Mouse (Mus musculus) lung, postnatal 4 days (tissue): ENCODE measurements at regions not wholly inside any gene's neighbourhood (a gene's known extent, or its start where the extent isn't known, plus 50 kb on each side); places are given as distances from the start of the nearest gene placed in this dataset.

Experiments used
- DNase-seq, 2 experiments: peaks; one replicate each; pipeline ENCODE4 v3.0.0; 2021

DNA sequence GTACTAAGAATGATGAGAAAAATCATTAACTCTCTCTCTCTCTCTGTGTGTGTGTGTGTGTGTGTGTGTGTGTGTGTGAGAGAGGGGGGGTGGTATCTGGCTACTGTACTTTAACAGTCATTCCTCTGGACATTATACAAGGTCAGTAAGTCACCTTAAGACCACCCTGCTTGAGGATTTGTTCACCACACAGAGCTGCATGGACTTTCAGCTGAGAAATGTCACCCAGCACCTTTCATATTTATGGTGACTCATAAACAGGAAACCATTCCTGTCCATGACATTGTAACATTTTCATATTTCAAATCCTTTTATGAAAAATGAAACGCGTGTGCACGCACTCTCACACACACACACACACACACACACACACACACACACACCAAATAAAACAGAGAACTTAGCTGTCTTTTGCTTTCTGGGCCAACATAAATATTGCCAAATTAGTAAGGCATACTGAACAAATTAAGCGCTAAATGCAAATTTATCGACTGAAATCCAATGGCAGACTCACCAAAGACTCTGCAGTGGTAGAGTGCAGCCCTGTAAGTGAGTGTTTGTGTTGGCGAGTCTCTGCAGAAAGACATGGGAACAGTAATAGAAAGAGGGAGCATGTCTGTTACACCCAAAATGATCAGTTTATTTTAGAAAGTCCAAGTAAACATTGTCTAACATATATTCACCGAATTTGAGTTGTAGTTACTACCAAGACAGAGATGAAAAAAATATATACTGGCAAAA lies 277.7 kb downstream of the Osr1 start:
- DNase-seq, result peak; percentile 21 to 46

DNA sequence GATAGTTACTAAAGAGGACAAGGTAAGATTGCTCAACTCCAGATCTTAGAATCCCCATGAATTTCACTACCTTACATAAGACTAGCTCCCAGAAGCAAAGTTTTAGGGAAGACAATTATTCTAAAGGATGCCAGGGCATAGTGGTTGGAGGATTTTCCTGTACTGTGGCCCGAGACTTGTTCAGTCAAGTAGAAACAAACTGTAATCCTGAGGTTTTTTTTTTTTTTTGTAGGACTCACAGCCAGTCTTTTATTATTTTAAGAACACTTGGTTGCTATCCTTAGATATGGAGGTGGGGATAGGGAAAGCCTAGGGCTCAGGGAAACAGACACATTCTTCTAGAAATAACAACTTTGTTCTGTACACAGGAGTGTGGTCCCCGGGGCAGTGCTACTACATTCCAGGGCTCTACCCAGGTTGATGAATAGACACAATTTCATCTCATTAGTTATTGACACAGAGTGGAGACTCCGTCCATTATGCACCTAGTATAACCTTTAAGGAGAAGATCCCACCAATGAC lies 285.6 kb downstream of the Osr1 start:
- DNase-seq, result no peak

DNA sequence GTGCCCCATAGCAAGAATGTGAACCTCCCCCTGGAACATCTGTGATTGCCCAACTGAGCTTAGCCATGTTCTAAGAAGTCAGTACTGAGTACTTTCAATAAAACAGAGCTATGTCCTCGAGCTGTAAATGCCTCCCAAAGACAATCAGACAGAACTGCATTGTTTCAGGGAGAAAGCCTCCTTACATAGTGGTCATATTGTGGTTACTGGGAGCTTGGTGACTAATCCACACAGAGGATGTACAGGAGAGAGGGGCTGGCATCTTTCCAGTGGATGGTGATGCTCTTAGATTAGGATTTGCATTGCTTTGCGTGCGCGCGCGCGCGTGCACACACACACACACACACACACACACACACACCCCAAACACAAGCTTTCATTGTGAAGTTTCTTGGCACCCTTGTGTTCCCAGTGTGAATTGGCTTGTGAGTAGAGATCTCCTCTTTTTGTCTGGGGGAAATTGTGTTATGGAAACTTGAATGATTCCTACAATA lies 286.3 kb downstream of the Osr1 start:
- no peak for DNase-seq

DNA sequence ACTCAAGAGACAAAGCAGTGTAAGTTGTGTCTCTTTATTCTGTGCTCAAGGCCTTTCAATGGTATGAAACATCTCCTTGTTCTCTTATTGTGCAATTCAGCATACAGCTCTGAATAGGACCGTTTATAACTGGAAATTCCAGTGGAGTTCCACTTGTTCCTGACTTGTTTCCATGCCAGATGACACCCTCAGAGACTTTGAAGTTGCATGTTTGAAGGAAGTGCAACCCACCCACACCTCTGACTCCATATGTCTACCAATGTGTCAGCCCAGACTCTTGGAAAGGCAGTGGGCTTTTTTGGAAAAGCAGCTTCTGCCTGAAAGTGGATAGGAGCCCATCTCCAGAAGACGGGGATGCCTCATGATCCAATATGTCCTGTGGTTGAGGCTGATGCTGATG lies 288.1 kb downstream of the Osr1 start:
- no peak for DNase-seq

DNA sequence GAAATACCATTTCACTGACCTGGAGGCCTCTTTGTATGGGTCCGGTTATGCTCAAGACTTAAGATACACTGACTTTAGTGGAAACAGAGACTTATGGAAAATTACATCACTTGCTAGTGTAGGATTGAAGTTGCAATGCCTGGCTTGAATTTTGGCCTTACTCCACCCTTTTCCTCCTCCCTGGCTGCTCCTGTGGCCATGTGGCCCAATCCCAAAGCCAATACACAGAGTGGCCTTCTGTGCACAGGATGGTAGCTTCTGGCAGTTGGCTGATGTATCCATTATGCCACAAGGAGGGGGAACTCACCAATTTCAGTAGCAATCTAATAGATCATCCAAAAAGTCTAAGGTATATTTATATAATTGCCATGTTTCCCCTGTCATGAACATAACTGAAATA lies 292.4 kb downstream of the Osr1 start:
- no peak for DNase-seq

DNA sequence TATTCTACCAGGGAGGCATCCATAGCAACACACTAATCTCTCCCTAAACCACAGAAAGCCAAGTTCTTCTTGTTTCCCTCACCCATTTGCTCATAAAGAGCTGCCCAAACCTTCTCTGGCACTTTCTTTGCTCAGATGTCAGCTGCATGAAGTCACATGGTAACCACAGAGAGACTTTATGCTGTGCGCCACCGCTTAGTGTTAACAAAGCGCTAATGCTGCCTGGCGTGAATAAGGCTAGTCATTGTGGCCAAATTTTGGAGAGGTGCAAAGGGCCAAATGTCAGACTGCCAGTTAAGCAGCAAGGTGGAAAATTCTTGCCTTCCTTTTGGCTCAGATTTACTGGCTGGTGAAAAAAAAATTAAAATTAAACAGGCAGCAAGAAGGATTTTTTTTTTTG lies 302.3 kb downstream of the Osr1 start:
- DNase-seq, result no peak

DNA sequence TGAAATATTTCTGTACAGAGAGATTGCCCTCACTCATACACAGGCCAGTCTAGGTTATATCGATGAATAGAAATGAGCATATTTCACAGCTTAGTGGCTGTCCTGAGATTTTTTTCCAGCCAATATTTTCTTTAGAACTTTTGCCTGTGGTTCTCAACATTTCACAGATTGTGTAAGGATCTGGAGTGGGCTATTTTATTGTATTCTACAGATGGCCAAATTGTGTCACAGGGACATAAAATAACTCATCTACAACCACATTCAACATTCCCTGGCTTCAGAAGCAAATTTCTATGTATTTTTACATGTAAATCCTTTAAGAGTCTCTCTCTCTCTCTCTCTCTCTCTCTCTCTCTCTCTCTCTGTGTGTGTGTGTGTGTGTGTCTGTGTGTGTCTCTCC lies 303.3 kb downstream of the Osr1 start:
- no peak for DNase-seq

DNA sequence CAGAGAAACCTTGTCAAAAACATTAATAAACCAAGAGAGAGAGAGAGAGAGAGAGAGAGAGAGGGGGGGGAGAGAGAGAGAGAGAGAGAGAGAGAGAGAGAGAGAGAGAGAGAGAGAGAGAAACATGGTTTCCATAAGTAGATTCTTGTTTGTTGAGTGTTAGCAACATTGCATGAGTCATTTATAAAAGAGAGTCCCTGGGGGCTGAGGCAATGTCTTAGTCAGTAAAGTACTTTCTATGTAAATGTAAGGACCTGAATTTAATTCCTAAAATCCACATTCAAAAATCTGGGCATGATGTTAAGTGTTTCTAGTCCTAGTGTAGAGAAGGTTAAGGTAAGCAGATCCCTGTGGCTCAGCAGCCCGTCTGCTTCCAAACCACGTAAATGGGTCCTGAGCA lies 304.9 kb downstream of the Osr1 start:
- no peak for DNase-seq

DNA sequence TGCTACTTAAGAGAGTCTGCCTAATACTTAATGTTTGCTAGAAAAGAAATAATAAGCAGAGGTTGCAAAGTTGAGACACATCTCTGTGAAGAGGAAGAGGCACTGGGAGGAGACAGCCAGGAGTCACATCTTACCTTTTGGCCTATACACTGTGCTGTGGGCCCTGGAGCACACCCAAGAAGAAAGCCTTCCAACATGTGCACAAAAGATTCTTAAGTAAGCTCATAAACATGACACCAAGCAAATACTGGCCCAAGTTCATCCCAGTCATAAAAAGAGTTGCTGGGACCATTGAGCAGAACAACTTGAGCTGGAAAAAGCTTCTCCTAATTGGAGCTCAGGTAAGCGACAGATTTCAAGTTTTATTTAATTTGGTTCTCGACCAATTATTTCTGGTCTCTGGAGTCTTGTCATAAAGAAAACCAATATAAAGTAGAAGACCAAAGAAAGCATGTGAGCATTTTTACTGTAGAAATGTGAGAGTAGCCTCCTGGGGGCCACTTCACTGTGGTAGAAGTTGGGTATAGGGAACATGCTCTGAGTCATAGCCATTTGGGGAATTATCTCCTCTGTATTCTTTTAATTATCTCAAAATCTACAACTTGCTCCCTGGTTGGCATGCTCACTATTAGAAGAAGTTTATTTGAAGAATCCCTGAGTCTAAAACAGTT lies 312.2 kb downstream of the Osr1 start:
- no peak for DNase-seq

DNA sequence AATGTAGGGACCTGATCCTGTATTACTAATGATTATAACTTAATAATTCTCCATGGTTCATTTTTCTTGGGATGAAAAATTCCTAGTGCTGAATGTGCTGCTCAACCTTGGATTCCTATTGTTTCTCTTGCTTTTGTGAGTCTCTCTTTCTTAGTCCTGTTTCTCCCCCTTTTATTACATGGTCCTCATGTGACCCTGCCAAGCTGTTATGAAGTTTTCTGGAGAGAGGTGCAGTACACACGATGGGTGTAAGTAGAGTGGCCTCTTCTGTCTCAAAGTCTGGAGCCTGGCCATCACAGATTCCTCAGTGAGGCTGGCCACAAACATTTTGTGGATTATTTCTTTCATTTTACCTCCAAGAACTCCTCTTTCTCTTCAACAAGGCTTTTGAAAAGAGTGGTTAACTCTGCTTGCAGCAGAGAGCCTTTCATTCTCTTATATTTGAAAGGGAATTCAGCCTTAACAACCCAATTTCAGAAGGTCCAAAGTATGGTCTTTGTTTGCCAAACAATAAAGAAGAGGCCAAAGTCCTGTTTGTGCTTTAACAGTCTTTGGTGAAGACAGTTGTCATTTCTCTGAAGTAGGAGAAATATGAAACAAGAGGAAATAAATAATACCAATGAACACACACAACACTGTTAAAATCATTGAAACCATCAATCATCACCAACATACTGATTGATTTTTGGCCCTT lies 313.3 kb downstream of the Osr1 start:
- no peak for DNase-seq

DNA sequence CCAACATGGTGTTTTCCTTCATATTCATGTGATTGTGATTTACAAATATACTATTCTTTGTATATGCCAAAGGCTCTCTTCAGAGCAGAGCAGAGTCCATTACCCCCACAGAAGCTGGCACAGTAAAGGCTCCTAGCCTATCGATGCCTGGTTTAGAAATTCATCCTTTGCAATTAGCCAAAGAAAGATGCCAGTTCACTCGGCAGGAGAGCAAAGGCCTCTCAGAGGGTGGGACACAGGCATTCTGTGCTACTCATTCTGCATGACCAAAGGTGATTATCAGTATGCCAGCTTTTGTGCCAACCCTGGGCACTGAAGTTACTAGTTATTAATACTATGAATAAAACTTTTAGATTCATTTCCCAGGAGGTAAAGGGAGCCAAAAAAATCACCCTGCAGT lies 324.6 kb downstream of the Osr1 start:
- no peak for DNase-seq

DNA sequence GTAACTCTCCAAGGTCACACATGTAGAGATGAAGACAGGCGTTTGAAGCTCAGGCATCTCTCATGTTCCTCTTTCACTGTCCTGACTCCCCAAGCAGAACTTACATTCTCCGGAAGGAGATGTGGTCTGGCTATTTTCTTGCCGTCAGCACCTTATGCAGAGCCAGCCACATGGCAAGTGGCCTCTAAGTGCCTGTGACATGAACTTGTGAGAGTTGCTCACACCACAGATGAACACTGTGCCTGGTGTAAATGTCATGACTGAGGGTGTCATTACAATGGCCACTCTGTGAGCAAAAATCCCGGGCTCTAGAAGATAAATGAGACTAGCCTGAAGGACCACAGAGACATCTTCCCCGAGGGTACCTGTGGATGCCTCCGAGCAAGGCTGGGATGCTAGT lies 328.1 kb downstream of the Osr1 start:
- no peak for DNase-seq

DNA sequence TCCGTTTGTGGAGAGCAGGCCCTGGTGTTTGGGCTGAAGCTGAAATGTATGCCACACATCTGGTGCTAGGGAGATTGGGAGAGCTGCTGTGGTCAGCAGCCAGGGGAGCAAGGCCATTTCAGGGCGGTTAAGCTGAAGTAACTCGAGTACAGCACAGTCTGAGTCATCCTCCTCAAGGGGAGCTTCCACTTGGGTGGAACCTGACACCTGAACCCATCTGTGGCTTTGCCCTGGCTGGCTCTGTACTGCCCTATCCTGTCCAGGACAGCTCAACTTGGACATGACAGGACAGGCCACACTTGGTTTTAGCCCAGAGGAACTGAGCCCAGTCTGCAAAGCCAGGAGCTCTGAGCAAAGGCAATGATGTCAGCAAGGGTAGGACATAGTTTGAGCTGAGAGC lies 328.5 kb downstream of the Osr1 start:
- DNase-seq, result peak in 1 of 2 experiments; percentile 15

DNA sequence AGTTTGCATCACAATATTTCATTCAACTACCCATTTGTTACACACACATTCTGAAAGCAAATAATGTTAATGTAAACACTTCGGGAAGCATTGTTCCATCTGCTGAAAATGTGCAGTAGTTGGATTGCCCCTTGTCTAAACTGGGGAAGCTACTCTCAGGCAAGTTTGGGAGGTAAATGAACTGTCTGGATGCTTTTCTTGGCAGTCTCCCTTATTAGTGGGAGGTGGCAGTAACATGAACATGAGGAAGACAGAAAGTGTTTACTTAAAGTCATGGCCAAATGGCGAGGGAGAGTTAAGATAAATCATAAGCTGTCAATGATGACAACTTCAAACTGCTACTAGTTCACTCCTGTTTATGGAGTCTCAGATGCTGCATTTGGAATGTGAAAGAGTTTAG lies 332.0 kb downstream of the Osr1 start:
- no peak for DNase-seq

DNA sequence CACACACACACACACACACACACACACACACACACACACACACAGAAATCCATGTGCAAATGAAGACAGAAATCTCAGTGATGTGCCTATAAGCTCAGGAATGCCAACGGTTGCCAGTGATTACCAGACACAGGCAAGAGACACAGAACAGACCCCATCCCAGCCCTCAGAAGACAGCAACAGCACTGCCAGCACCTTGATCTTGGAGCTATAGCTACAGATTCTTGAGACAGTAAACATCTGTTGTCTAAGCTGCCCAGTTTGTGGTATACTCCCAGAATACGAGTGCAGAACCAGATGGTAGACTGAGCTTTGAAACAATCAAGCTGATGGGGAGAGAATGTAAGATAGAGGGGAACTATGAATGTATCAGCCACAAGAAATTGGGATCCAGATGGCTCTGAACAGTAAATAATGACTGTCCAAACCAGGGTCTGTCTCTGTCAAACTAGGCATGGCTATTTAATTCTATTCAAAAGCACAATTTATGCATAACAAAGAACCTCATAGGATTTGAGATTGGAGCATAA lies 333.9 kb downstream of the Osr1 start:
- DNase-seq, result no peak

DNA sequence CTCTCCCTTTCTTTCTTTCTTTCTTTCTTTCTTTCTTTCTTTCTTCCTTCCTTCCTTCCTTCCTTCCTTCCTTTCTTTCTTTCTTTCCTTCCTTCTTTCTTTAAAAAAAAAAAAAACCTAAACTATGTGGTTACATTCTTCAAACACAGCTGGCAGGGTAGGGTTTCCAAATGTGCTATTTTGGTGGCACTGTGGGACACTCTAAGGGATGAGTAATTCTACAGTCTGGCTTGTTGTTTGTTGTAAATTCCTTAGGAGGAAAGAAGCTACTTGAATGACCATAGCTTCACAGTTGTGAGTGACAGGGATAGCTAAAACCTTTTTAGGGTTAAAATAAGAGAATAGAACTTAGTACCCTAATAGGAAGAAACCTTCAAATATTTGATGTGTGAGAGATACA lies 342.4 kb downstream of the Osr1 start:
- DNase-seq, result no peak

DNA sequence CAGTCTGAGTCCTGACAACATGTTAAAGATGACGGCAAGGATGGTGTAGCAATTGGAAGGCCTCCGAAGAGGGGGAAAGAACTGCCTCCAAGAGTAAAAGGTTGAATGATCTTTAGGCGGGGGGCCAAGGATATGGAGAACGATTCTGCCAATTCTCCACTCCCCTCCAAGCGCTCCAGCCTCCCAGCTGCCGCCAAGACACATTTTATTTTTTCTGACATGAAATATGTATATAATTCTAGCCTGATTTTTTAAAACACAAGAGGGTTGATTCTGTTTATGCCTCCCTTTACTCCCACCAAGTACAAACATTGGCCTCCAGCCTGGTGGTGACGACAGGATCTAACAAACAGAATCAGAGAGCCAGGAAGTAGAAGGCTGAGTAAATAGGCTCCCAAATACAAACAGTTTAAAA lies 345.8 kb downstream of the Osr1 start:
- DNase-seq, result peak; percentile 53 to 57

DNA sequence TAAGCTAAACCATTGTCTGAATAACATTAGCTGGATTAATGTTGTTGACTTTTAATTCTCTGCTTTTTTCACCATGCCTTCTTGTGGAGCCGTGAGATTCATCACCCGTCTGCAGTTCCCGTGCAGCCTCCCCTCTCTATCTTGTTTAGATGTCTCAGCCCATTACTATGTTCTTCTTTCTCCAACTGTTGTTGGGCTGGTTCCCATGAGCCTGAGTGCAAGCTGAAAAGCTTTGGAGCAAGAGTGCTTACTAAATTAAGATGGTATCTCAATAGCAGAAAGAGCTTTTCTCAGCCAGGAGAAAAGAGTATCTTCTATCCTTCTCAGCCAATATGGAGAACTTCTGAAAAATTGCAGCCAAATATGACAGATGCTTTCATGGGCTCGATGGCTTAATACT lies 348.1 kb downstream of the Osr1 start:
- no peak for DNase-seq

DNA sequence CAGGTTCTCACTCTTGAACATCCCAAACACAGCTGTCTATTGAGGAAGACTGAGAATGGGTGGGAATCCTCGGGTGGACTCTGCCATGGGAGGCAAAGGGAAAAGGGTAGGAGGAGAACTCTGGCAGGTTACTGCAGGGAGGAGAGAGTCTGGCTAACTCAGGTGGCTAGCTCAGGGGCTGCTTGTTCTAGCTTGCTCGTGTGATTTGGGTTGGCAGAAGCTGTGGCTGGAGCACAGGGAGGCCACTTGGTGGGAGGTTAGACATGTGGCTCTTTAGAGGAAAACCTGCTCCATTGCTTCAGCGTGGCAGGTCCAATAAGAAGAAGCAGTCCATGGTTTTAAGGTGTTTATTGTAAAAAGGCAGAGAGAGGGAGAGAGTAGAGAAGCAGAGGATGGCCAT lies 349.1 kb downstream of the Osr1 start:
- DNase-seq, result no peak

DNA sequence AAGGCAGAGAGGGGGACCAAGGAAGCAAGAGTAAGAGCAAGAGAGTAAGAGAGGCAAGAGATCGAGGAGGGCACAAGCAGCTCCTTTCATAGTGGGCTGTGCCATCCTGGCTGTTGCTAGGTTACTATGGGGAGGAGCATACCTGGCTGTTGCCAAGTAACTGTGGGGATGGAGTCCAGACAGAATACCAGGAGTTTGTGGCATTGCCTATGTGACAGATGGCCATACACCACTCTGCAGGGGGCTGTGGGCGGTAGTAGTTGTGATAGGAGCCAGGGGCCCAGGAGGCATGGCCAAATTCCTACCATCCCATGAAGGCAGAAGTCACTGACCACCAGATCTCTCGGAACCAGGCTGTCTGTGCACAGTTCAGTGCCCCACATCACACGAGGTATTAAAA lies 349.5 kb downstream of the Osr1 start:
- no peak for DNase-seq

DNA sequence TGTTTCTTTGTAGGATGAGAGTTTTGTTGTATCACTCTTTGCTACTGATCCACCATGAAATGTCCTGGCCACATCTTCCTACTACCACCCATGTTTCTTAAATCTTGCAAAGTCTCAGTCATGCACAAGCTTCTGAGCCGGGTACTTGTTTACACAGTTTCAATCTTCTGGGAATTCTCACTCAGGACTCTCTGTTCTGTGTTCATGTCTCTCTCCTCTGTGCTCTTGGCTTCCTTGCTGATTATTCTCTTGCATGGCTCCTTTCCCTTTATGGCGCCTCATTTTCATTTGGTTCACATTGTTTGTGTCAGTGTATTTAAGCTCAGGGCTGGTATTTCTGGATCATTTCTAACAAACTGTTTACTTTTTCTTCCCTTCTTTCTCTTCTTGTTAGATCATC lies 350.5 kb downstream of the Osr1 start:
- no peak for DNase-seq

DNA sequence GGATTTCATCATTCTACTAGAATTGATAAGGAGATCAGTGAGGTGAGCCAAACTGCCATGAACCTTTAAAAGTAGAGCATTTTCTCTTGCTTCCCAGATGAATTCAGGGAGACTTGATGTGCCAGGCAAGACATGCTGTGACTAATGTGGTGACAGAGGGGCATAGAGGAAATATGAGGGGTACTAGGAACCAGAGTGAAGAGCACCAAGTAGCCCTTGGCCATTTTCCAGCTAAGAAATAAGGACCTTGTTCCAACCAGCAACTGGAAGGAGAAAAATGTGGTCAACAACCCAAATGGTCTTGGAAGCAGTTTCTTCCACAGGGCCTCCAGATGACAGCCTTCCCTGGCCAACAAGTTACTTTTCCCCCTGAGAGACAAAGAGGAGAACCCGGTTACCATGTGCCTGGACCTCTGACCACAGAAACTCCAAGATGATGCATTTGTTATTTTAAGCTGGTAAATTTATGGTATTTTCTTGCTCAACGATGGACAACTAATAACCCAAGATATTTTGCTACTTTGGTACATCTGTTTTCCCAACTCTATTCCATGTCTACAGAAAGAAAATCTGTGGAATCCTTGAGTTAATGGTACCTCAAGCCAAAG lies 351.8 kb downstream of the Osr1 start:
- DNase-seq, result no peak

DNA sequence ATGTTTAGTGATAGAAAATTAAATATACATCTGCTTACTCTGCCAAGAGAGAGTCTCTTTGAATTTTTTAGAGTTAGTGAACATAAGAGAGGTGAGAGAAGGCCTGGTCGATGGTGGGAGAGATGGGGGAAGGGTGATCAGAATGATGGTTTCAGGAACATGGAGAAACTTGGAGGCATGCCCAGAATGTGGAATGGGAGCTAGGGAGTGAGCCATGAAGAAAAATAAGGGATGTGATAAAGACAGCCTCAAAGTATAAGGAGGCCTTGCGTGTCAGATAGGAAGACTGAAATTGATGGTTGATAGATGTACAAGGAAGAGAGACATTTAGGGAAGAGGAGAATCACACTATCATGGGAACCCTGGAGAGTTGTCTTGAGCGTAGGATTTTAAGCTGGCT lies 354.6 kb downstream of the Osr1 start:
- no peak for DNase-seq
